Mouse (Mus musculus): ENCODE results near the gene S100a10. TPM values are rescaled to one million over a fixed set of nuclear protein-coding genes. Genes with fewer than 3 reads are reported as not detected.
A peak's percentile ranks its signal among the peaks of the same experiment; 100 is the strongest.
"Not testable (repeated sequence)": the region's sequence is repeated elsewhere in the genome, so short reads cannot be mapped to it uniquely, and the experiment has no call there.

Gene S100a10
- polyA plus RNA-seq (2017; shearing (Covaris generic)) = 1,000 to 10,000 TPM in 1 of 3 experiments, 100 to 1,000 TPM in 2; 678 to 1,984 (median 706) TPM

DNA sequence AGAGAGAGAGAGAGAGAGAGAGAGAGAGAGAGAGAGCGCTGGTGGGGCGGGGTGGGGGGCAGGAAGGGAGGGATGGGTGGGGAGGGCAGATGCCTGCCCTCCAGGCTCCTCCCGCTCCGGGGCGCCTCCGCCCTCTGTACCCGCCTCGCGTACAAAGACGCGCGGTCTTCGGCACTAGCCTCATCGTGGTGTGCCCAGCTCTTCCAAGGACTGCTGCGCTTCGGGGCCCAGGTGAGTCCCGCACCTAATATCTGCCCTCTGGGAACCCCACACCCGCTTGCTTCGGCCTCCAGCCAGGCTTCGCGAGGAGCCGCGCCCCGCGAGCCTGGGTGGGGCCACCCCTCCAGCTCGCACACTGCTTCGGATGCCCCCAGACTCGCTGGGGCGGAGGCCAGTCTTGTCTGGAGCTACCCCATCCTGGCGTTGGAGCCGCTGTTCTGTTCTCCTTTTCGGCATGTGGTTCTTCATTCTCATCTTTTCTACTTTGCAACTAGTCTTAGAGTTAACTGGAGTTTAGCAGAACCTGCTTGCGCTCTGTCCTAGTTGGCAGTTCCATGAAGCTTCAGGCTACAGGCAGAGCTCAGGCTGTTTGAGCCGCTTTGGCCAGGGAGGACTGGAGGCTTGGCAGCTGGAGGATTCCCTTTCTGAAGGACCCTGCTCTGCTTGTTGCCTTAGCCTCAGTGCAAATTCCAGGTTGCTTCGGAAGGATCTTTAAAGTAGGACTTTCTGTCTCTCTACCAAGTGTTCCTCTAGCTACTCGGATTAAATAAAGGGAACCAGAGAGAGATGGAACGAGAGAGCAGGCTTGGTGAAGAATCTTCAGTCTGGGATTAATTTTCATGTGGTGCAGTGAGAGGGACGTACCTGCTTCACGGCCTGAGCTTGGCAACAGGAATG lies at the start of gene S100a10:
Gene S100a10 (plus strand): TSS at position 100 of the 897 bp plus-strand sequence.
- ATAC-seq = peak; percentile 67

DNA sequence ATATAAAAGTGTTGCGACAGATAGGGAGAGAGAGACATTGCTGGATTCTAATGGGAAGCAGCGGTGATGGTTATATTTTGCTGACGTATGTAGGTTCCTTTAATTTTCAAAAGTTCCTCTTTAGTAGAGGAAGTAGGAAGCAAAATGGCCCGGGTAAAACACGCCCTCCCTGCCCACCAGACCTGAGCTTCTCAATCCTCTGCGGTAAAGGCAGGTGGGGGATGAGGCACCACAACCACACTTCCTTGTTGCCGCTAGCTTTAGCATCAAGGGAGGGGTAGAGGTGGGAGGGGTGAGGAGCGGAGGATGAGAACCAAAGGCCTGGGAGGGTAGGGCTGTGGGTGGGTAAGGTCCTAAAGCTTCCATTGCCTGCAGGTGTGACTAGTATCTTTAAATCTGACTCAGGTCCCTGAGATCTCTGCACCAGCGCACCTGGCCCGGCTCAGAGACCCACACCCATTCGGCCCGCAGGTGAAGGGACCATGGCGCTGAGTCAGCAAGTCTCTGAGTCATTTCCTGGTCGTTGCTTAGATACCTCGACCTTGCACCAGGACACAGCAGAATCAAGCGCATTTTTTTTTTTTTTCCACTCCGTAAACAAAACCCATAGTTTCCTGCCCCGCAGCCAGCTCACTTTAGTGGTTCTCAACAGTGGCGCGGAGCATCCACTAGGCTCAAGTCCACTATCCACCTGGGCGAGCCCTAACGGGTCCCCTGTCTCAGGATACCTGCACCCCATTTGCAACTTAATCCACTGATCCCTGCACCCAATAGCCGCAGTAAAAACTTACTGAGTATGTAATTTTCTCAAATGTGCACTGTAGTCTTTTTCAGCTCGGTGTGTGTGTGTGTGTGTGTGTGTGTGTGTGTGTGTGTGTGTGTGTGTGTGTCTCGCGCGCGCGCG lies 48.7 kb upstream of the S100a10 start:
- peak; percentile 86 for ATAC-seq

DNA sequence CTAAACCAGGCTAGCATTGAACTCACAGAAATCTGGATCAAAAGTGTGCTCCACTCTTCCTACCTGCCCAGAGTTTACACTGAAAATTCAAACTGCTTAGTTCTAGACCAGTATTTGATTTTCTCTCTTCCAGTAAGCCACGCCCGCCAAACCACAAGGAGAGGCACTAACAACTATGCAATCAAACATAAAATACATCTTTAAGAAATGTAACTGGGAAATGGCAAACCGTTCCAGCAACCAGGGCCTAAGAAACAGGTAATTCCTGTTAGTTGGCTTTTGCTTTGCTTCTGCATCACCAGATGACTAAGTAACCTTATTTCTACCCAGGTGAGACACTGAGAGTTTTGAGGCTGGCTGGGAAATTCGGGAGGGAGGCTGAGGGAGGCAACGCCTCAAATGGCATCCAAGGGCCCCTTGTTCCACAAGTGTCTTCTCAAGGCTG lies 48.0 kb upstream of the S100a10 start:
- ATAC-seq = peak; percentile 0

DNA sequence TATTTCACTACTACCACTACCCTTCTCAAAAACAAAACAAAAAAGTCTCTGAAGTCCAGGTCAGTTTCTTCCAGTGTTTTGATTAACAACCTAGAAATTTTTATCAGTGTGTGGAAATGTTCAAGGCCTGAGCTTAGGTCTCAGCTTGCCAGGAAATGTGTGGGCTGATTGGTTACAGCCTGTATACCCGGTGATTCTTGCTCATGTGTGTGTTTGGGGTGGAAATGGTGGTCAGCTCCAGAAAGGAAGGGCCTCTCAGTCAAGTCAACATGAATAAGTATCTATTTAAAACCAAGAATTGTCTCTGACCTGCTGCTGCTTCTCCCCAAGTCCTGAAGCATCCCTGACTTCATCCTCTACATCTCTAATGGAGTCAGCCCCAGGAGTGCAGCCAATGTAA lies 45.6 kb upstream of the S100a10 start:
- no peak for ATAC-seq

DNA sequence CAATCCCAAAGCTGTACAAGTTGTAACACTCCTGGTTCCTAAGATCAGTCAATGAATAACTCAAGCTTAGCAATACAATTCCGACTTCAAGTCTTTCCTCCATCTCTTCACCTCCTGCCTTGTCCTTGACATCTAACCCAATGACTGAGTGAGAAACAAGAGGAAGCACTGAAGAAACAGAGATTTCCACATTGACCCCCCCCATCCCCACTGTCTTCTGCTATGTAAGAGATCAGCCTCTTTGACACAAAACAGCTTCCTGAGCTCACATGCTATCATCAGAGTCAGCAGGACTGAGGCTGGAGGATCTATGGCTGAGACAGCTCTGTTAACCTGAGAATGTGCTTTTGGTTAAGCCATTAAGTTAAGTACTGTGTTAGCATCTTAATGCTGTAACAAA lies 43.8 kb upstream of the S100a10 start:
- ATAC-seq = no peak

DNA sequence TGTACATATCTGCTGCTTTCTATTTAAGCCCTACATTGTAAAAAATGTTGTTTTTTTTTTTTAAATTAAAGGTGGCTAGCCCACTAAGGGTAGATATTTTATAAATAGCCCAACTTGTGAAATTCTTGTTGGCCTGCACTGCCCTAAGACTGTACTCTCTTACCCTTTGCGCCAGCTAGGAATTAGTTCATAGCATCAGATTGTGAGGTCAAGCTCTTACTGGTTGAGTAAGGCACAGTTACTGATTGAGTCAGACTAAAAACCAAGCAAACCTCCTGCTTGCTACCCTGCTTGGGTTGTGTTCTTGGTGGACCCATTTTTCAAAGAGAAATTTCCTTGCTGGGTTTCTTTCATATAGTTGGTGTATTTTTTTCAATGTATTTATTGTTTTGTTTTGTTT lies 43.1 kb upstream of the S100a10 start:
- ATAC-seq = no peak

DNA sequence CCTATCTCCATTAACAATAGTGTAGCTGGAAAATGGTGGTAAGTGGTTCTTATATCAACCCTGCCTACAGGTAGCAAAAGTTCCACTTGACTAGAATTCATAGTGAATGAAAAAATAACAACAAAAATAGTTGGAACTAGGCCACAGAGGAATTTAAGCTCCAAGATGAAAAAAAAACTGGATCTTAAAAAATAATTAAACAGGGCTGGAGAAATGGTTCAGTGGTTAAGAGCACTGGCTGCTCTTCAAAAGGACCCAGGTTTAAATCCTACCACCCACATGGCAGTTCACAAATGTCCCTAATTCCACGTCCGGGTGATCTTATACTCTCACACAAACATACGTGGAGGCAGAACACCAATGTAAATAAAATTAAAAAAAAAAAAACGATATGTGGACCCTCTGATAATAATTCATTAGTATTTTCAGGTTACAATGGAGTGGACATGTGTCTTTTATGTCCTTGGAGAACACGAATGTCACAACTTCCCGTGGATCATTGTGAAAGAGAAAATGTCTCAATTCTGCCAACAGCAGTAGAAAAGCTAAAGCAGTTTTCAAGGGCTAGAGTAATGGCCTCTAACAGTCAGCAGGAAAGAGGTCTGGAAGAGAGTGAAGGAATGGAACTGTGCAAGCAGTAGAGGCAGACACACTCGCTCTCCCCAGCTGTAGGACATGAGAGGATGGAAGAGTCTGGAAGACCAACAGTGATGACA lies 42.3 kb upstream of the S100a10 start:
- ATAC-seq = no peak

DNA sequence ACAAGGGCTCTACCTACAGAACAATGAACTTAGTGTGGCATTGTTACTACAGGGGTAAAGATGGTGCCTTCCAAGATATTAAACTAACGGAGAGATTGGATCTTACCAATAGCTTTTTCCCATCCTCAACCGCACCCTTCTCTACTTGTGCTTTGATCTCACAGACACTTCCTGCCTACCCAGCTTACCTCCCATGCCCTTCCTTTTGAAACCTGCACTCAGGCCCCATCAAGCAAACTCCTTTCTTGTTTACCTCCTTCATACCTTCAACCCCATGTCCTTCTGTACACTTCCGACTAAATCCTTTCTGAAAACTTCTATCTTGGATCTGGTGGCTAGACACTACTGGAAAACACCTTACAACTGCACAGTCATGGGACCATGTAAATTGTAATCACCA lies 40.3 kb upstream of the S100a10 start:
- ATAC-seq = peak; percentile 92

DNA sequence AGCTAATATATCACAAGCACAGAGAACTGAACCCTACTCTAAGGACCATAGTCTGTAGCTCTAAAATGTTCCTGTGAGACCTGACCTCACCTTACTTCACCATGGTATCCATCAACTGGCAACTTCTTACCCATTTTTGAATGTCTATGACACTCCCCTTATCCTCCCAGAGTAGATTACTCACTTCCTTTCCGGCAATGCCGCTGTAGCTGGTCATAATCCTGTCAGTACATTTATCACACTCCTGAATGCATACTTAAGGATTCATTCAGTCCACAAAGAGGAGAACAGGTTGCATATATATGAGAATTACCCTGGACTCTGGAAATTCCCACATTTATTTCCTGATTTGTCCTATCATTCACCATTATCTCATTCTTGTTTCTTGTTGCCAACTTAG lies 37.5 kb upstream of the S100a10 start:
- ATAC-seq = no peak

DNA sequence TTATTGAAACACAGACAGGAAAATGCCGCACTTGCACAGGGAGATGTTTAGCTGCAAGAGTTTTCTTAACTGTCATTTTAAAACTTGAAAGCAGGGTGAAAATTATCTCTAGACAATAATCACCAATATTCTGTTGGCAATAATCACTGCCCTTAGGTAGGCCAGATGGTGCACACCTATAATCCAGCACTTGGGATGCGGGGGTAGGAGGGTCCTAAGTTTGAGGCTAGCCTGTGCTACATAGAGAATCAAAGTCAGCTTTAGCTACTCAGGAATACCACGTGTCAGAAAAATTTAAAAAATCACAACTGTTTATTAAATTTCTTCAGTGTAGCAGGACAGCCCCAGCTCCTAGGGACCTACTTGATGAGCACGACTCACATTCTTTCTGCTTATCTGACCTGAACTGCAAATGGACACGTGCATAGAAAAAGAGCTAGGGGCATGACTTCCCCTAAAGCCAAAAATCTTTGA lies 35.0 kb upstream of the S100a10 start:
- ATAC-seq = no peak

DNA sequence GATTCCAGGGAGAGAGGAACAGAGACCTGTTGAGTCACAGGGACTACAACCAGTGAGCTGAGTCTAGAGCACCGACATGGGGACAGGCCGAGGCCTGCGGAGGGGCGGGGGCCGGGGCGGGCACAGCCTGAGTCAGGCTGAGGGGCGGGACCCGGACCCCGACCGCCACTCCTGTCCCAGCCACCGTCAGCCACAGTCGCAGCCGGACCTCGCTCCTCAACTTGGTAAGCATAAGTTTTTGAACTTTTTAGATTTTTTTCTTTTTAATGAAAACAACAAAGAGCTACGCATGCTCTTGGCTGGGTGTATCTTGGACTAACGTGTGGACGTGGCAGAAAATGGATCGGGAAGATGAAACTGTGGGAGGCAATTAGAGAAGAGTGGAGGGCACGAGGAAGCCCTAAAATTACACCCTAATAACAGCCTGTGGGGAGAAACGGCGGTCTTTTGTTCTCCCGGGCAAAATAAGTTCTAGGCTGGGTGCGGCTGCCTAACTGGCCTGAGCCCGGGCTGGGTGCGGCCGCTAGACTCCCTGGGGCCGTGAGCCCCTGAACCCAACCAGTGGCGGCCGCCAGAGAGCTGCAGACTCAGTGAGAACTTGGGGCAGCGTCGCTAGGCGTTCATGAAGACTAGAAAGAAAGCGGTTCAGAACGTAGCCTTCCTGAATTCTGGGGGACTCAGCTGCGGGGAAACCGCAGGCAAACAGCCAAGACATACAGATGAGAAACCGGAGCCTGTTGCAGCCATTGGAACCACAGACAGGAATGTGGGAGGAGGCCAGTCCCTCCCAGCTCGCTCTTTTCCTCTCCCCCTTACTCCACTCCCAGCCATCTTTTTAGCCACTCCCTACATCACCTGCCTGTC lies 34.3 kb upstream of the S100a10 start, which contains the start of gene S100a11:
Gene S100a11 (plus strand): TSS at position 159 of the 864 bp plus-strand sequence.
- peak; percentile 81 for ATAC-seq

DNA sequence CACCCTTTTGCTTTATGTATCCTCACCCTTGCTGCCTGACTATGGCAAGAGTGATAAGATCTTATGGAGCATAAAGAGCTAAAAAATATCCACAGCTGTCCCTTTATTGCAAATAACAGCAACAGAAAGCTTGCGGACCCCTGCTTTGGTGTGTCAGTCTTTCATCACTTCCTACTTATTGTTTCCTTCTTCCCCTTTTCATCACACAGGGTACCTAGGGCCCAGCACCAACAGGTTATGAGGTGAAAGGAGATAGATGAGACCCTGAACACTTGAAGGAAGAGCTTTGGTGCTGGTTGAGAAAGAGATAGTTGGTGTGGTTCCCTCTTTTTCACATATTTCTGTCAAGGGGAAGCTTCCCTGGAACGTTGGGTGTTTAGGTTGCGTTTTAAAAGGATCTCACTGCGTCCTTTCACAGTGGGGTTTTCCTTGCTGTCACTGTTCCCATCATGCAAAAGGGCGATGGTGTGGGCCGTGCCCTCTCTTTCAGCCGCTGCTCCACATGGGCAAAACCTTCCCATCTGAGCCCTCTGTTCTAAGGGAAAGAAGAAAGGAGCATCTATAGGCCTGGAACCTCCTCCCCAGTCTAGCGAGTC lies 33.3 kb upstream of the S100a10 start:
- no peak for ATAC-seq

DNA sequence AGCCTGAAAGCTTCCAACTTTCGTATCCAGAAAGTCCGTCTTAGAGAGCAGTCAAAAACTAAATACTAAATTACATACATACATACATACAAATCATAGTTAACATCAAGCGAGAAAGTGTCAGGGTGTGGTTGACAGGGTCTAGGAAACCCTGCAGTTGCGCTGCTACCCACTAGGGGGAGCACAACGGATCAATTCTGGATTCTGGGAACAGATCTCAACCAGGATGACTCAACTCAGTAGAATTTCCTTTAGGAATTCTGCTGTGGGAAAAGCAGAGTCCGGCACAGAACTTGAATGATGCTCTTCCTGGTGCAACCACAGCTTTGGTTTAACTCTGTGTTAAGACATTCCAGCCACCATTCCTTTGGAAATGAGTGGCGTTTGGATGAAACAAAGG lies 32.3 kb upstream of the S100a10 start:
- no peak for ATAC-seq

DNA sequence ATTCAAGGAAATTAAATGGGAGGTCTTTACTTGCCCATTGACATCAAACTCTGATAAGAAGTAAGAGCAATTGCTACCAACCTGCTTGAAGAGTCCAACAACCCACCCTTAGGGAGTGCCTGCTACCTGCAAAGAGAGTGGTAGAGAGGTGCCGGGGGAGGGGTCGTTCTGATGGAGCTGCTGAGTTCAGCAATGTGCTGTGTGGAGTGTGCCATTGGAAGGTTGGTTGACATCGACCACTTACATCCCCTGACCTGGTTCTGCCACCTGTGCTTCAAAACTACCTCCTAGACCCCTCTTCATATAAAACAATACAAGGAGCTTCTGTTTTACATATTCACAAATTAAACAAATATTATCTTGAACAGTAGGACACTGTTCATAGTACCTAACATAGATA lies 27.6 kb upstream of the S100a10 start:
- no peak for ATAC-seq

DNA sequence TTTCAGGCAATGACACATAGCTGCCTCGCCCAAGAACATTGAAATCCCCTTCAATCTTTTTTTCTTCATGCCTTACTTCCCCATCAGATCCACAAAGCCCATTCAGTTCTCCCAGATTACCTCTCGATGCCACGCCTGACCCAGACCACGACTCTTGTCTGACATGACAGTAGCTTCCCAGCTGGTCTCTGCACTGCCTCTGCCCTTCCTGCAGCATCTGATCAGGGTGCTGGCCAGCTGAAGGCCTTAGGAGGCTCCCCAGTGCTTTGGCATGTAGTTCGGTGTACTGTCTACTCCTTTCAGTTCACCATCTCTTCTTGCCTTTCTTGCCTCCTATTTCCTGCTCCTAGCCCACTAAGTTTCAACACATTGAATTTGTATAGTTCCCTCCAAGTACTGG lies 26.1 kb upstream of the S100a10 start:
- ATAC-seq = no peak

DNA sequence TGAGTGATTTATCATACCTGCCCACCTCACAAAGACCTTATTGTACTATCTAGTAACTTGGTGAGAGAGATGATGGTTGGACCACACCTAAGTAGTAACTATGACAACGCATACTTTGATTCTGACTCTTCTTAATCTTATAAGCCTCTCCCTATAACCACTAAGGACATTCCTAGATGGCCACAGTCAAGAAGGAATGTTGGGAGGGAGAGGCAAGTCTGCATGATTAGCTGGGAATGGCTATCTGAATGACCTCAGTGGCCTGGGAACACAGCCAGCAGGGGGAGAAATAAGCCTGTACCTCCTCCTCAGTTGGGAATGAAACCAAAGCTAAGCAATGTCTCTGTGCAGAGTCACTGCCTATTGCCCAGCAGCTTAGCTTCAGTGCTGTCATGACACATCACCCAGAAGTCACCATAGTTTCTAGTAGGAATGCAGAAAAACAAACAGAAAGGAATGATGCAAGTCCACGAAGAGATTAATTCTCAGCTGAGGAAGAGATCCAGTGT lies 17.8 kb upstream of the S100a10 start:
- no peak for ATAC-seq

DNA sequence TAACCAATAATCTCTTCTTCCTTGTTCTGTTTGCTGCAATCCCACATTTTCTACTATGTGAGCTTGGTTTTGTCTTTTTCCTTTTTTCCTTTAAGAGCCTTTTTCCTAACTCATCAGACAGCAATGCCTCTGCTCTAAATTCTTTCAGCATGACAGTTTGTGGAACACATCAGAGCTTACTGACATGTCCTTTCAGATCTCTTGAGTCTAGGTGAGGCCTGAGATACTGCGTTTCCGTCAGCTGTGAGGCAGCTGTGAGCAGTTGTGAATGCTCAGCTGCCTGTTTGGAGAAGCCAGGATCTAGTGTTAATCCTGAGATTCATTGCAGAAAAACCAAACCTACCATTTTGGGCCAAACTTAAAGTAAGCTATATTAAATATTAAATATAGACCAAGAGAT lies 16.4 kb upstream of the S100a10 start:
- ATAC-seq = no peak

DNA sequence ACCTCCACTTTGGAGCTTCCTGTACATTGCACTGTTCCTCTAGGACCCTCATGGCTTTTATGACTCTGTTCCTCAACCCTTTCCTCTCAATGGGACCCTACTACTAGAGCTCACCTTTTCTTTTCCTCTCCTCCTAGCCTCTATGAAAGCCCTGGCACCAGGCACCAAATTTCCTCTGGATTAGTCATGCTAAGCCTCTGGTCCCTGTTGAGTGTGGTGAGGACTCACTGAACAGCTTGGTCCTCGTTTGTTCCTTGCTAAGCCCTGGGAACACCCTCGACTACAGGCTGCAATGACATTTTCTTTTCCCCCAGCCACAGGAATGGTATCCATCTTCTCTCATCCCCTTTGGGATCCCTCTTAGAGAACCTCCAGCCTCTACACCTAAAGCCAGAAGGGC lies 13.4 kb upstream of the S100a10 start:
- no peak for ATAC-seq

DNA sequence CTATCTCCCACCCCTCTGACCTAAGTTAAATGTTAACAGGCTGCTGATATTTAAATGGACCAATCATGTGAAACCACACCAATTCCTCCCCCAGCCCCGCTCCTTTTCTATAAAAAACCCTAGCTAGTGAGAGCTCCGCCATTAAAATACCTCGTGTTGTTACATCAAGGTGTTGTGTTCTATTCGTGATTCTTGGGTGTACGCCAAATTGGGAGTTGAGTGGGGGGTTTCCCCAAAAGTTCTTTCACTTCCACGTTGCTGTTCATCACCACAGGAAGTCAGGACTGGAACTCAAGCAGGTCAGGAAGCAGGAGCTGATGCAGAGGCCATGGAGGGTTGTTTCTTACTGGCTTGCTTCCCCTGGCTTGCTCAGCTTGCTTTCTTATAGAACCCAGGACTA lies 10.7 kb upstream of the S100a10 start:
- ATAC-seq = not testable (repeated sequence)

DNA sequence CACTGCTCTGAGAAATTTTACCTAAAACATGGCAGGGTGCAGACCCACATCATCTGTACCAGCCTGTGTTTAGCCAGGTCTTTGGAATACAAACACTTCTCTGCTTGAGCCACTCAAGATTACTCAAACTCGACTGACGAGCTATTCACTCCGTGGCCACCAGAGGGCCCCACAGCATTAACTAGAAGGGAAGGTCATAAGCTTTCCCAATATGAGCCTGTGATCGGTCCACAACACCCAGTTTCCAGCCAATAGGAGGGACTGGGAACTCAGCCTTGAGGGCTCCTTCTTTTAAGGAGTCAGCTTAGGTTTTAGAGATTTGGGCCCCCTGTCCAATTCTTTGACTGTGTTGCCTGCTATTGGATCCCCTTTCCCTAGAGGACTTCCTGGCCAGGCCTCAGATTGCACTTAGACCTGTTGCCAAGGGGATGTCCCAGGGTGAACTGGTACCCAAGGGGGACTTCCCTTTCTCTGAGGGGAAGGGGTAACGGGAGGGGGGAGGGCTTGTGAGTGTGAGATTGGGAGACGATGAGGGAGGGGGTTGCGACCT lies 7.7 kb upstream of the S100a10 start:
- ATAC-seq = peak; percentile 49
